Mouse (Mus musculus) R1 (cell line): ENCODE data around the gene Fam71f2.

Experiments
- DNase-seq: peaks from one replicate; pipeline ENCODE4 v3.0.0-alpha.2; 2018; ENCODE audit warnings: low read depth, low spot score

The Fam71f2 gene

GRCm38 (mm10) chr6:29278513-29279267 is 703 bp upstream of the Fam71f2 start:
- peak; percentile 74 for DNase-seq

- DNase-seq = no peak
Measured at GRCm38 (mm10) chr6:29280671-29281070, 1.3 kb downstream of the Fam71f2 start.

- no peak for DNase-seq
Measured at GRCm38 (mm10) chr6:29286870-29287269, 7.5 kb downstream of the Fam71f2 start.

- no peak for DNase-seq
Measured at GRCm38 (mm10) chr6:29287481-29287880, 8.1 kb downstream of the Fam71f2 start.

- DNase-seq = no peak
Measured at GRCm38 (mm10) chr6:29287944-29288343, 8.6 kb downstream of the Fam71f2 start.

GRCm38 (mm10) chr6:29288651-29289050 is 9.3 kb downstream of the Fam71f2 start:
- peak; percentile 56 for DNase-seq

- DNase-seq = no peak
Measured at GRCm38 (mm10) chr6:29299112-29299511, 19.7 kb downstream of the Fam71f2 start.

- DNase-seq = no peak
Measured at GRCm38 (mm10) chr6:29303251-29303650, 23.9 kb downstream of the Fam71f2 start.

- no peak for DNase-seq
Measured at GRCm38 (mm10) chr6:29303726-29304125, 24.3 kb downstream of the Fam71f2 start.

GRCm38 (mm10) chr6:29305462-29305861 is 26.1 kb downstream of the Fam71f2 start:
- peak; percentile 67 for DNase-seq

- DNase-seq = peak; percentile 60
Measured at GRCm38 (mm10) chr6:29308846-29309605, 29.6 kb downstream of the Fam71f2 start.

- DNase-seq = no peak
Measured at GRCm38 (mm10) chr6:29313690-29314202, 34.4 kb downstream of the Fam71f2 start.

GRCm38 (mm10) chr6:29317286-29317685 is 37.9 kb downstream of the Fam71f2 start:
- DNase-seq = peak; percentile 42

GRCm38 (mm10) chr6:29317941-29318340 is 38.5 kb downstream of the Fam71f2 start:
- no peak for DNase-seq

GRCm38 (mm10) chr6:29318879-29319278 is 39.5 kb downstream of the Fam71f2 start, which contains the start of gene Fam71f1:
TSS of gene Fam71f1 (plus strand) at chr6:29319140.
- no peak for DNase-seq

GRCm38 (mm10) chr6:29321586-29321985 is 42.2 kb downstream of the Fam71f2 start:
- DNase-seq = no peak

- peak; percentile 12 for DNase-seq
Measured at GRCm38 (mm10) chr6:29322147-29322546, 42.8 kb downstream of the Fam71f2 start.

GRCm38 (mm10) chr6:29322735-29323134 is 43.3 kb downstream of the Fam71f2 start:
- DNase-seq = no peak

GRCm38 (mm10) chr6:29326961-29327360 is 47.6 kb downstream of the Fam71f2 start:
- no peak for DNase-seq

- no peak for DNase-seq
Measured at GRCm38 (mm10) chr6:29329514-29329913, 50.1 kb downstream of the Fam71f2 start.
